Mouse (Mus musculus) urinary bladder, postnatal 4 days (tissue): Measurements from ENCODE around the gene Lhfpl5.
A peak's percentile ranks its signal among the peaks of the same experiment; 100 is the strongest.
"Not testable (repeated sequence)": the region's sequence is repeated elsewhere in the genome, so short reads cannot be mapped to it uniquely, and the experiment has no call there.

Experiments
- DNase-seq, 2 experiments: peaks; one replicate each; pipeline ENCODE4 v3.0.0; 2021 to 2022; ENCODE audit warnings: low spot score in 2 of 2

The Lhfpl5 gene

DNA sequence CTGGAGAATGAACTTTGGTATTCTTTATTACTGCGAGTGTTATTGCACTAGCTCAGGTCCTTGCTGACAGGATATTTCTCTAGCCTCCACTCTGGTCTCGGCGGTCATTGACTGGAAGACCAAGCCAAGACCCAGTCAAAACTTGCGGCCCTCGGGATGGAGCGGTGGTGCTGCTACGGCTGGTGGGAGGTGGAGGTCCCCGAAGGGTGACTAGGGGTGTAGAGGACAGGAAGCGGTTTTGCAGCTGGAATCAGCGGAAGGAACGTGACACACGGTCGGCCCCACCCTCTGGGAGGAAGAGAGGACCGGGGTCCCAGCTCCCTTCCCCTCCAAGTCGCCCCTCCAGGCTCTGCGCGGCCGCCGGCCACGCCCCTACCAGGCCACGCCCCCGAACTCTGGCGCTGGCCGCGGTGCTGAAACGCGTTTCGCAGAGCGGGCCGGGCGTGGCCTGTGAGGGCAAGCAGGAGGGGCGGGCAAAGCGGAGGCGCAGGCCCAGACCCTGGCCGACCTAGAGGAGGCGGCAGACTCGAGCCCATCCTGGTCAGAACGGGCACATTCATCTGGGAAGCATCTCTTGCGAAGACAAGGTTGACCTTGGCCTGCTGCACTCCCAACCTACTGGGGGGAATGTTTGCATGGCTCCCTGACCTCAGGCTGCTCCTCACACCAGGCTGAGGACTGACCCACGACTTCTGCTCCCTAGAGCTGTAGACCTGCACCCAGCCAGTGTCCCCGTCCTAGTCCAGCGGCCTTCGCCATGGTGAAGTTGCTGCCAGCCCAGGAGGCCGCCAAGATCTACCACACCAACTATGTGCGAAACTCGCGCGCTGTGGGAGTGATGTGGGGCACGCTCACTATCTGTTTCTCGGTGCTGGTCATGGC is at the start of gene Lhfpl5:
Lhfpl5 (plus strand) TSS at position 398 of the 882 bp plus-strand sequence.
- peak in 1 of 2 experiments; percentile 64 for DNase-seq

GRCm38 (mm10) chr17:28527184-28528042 is 48.0 kb upstream of the Lhfpl5 start:
- no peak for DNase-seq

- DNase-seq: peak; percentile 81 to 87
These were observed 47.4 kb upstream of the Lhfpl5 start for GRCm38 (mm10) chr17:28528043-28528351.

GRCm38 (mm10) chr17:28529116-28529515 is 46.3 kb upstream of the Lhfpl5 start:
- no peak for DNase-seq

GRCm38 (mm10) chr17:28530506-28530905 is 44.9 kb upstream of the Lhfpl5 start, which contains the start of gene Armc12:
Gene Armc12 (plus strand): TSS chr17:28530806.
- no peak for DNase-seq

DNA sequence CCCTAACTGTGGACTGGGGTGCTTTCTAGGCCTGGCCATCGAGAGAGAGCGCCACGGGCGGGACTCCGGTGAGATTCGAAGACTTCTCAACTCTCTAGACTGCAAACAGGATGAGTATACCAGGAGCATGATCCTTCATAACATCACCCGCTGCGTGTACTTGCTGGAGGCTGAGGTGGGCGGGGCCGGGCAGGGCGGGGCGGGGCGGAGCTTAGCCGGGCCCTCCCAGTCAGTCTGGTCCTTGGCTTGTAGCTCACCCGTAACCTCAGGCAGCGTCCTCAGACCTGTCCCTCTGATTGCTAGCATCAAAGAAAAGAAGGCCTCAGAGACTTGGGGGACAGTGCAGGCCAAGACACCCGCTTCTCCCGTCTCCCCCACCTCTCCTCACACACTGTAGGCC is 43.5 kb upstream of the Lhfpl5 start:
- DNase-seq: no peak

DNA sequence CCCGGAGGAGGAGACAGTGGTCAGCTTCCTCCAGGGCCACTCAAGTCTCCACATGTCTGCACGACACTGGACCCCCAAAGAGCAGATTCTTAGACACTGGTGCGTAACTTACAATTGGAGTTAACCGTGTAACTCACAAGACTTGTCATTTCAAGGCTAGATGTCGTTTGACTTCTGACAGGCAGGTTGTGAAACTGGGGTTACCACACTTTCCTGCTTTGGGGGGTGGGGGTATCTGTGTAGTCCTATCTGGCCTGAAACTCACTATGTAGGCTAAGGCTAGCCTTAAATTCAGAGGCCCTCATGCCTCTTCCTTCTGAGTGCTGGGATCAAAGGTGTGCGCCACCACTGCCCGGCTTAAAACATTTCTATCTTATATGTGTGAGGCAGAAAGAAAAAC is 42.9 kb upstream of the Lhfpl5 start:
- DNase-seq: no peak

GRCm38 (mm10) chr17:28533327-28533726 is 42.1 kb upstream of the Lhfpl5 start:
- no peak for DNase-seq

GRCm38 (mm10) chr17:28537881-28538280 is 37.6 kb upstream of the Lhfpl5 start:
- no peak for DNase-seq

DNA sequence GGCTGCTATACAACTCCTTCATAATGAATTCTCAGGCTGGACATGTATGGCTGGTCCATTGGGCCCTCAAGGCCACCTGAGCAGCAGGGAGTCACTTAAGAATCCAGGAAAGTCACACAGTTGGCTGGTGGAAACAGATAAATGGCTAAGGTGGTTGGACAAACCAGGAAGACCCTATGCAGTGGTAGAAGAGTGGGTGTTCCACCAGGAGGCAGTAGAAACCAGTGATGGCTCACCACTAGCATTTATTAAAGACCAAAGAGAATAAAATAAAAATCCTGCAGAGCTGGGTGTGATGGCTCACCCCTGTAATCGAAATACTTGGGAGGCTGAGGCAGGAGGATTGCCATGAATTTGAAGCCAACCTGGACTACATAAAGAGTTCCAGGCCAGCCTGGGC is 28.5 kb upstream of the Lhfpl5 start:
- DNase-seq: no peak

DNA sequence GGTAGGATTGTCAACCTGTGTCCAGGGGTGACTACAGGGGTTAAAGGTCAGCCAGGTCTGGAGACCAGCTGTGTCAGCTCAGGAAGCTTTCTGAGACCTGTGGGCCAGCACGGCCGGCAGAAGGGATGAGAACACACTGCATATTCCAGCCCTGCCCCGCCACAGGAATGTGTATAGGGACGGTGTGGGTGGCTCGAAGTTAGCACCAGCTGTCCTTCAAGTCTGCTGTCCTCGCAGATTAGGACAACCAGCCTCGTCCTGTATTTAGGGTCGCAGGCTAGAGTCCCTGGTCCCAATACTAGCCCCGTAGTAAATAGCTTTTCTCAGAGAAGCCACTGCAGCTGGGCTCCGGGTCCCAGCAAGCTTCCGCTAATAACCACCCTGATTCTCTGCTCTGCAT is 26.9 kb upstream of the Lhfpl5 start:
- no peak for DNase-seq

DNA sequence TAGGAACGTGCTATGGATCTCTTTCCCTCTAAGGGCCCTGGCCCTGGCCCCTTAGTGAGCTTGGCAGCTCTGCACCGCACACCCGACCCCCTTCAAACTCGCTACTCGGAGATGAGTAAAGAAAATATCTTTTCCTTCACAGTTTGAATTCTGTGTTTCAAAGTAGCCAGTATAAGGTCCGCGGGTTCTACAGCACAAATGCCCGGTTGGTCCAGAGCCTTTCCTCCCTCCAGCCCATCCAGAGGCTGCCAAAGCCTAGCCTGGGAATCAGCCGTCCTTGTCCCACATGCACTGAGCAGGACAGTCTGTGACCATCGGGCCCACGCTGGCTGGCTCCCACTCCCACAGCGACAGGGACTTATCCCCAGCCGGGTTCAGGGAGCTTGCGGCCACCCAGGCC is 26.3 kb upstream of the Lhfpl5 start, which contains the start of gene Clpsl2:
Clpsl2 (plus strand) TSS at position 301 of the 400 bp plus-strand sequence.
- DNase-seq: no peak

DNA sequence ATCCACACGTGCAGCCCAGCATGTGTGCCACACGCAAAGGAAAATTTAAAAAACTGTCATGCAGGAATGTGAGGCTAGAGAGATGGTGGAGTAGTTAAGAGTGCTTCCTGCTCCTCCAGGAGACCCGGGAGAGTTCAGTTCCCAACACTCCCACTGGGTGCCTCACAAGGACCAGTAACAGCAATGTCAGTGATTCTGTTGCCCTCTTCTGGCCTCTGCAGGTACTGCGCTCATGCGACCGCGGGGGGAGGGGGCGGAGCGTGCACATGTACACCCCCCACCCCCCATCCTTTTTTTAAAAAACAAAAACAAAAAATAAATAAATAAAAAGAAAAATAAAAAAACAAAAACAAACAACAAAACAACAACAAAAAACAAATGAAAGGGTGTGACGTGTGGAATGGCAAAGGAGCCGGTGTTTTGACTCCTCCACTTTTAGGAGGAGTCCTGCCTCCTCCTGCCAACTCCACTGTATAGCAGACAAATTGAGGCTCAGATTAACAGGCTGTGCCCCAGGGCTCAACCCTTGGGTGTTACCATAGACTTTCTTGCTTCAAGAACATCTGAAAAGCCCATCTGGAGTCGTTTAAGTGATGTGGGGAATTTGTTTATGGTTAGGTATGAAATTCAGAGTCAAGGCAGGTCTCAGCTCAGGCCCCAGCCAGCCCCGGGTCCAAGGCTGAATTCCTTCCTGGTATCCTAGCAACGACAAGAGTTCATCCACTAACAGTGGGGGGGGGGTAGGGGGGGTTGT is 22.2 kb upstream of the Lhfpl5 start:
- peak; percentile 60 to 77 for DNase-seq

DNA sequence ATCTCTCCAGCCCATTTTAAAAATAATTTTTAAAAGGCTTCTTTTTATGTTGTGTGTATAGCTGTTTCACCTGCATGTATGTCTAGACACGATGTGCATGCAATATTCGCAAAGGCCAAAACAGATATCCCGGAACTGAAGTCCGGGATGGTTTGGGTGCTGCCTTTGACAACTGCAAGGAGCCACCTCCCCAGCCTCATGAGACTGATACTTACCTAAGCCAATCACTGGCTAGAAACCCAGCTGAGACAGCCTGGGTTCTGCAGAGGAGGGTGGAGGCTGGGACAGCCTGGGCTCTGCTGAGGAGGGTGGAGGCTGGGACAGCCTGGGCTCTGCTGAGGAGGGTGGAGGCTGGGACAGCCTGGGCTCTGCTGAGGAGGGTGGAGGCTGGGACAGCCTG is 21.4 kb upstream of the Lhfpl5 start:
- not testable (repeated sequence) for DNase-seq

DNA sequence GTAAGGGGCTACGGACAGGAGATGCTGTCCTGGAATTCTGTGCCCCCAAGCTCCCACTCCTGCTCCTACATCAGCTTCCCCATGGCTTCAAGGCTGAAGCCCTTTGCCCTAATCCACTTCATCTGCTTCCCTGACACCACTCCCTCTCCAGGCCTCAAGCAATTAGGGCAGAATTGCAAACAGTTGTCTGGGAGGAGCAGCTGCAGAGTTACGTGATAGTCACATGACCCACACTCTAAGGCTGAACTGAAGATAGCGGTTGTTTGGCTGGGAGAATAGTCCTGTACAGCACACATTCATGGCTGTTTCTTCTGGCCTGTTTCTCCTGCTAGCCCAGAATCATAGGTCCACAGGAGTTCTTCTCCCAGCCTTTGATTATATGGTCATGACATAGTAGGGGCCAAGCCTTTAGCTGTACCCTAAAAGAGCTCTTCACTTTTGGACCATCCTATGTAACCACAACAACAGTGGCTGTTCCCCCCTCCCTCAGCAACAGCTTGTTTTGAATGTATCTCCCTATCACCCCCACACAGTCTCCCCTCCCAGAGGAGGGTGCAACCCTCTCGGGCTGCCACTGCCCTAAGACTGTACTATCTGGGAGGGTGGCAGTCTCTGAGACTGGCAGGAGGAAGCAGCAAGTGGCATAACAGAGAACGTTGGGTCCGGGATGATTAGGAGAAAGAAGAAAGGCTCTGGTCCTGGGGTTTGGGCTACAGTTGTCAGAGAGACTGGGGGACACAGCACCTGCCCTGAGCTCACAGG is 18.6 kb upstream of the Lhfpl5 start:
- no peak for DNase-seq

DNA sequence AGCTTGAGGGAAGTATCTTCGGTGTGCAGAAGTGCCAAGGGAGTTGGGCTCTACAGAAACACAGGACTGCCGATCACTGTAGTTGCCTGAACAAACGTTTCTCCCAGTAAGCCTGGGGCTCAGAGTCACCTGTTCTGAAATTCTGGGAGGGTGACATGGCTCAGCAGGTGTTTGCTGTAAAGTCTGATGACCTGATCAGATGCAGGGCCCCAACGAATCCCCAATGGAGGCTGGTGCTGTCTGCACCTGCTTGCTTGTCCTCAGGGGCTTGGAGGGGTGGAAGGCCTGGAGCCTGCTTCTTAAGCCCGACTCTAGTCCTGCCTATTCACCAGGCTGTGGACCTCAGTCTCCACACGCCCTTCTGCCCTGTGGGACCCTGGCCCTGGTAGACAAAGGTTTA is 17.7 kb upstream of the Lhfpl5 start:
- DNase-seq: no peak

DNA sequence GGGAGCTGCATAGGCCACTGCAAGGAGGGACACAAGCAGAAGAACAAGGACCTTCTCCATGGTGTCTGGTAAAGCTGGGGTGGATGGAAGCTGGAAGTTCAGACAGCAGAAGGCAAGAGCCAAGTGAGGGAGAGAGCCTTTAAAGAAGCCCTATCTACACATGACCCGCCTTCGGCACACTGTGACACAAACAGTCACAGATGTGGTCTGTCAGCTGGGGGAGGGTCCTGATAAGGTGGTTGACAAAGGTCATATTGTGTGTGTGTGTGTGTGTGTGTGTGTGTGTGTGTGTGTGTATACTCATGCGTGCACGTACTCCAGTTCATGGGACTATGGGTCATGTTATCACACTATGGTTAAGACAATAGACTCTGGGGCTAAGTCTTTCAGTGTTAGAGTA is 14.8 kb upstream of the Lhfpl5 start, which contains the start of gene Clps:
Clps (minus strand) TSS at position 169 of the 400 bp plus-strand sequence.
- DNase-seq: no peak

- DNase-seq: no peak
These were observed 13.8 kb upstream of the Lhfpl5 start for GRCm38 (mm10) chr17:28561613-28562012.

GRCm38 (mm10) chr17:28565181-28565580 is 10.3 kb upstream of the Lhfpl5 start:
- DNase-seq: no peak

GRCm38 (mm10) chr17:28567541-28567940 is 7.9 kb upstream of the Lhfpl5 start:
- no peak for DNase-seq

DNA sequence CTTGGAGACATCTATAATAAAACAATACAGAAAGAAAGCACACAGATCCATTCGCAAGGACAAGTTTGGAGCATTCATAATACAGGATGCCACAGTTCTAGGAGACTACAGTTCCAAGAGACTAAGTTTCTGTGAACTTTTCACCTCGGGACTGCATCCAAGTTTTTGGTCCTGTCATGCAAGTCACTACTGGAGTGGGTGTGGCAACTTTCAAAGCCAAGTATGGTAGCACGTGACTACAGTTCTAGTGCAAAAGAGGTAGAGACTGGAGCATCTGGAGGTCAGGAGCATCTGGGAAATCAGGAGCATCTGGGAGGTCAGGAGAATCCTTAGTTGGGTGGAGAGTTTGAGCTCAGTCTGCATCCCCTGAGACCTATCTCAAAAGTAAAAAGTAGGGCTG is 3.6 kb upstream of the Lhfpl5 start:
- DNase-seq: no peak
